Mouse (Mus musculus) myocyte (in vitro differentiated cells): ENCODE results near the gene Wdr25. TPM values are rescaled to one million over a fixed set of nuclear protein-coding genes. Genes with fewer than 3 reads are reported as not detected.
A peak's percentile ranks its signal among the peaks of the same experiment; 100 is the strongest.
"Not testable (repeated sequence)": the region's sequence is repeated elsewhere in the genome, so short reads cannot be mapped to it uniquely, and the experiment has no call there.

ENCODE experiments used
- H3K27me3 ChIP-seq: one replicate; pipeline ENCODE4 v1.6.1; 2011; ENCODE audit not compliant: control insufficient read depth, insufficient read depth, insufficient read length
- H3K36me3 ChIP-seq: one replicate; pipeline ENCODE4 v1.6.1; 2011; ENCODE audit not compliant: control insufficient read depth, insufficient read depth
- H3K4me2 ChIP-seq: one replicate; pipeline ENCODE4 v1.6.1; 2011; ENCODE audit warnings: low read depth, control low read depth
- H3K4me3 ChIP-seq: one replicate; pipeline ENCODE4 v1.5.1; 2011; ENCODE audit warnings: mild to moderate bottlenecking, control low read depth, moderate library complexity
- H3K79me2 ChIP-seq: one replicate; pipeline ENCODE4 v1.6.1; 2011; ENCODE audit not compliant: control insufficient read depth, insufficient read depth
- H3ac ChIP-seq: one replicate; pipeline ENCODE4 v1.6.1; 2011; ENCODE audit not compliant: control insufficient read depth, insufficient read length
- CEBPB ChIP-seq: IDR thresholded peaks from 2 replicates; pipeline ENCODE4 v1.6.1; 2011; ENCODE audit warnings: mild to moderate bottlenecking, moderate library complexity; ENCODE audit not compliant: poor library complexity, insufficient read depth, severe bottlenecking
- E2F4 ChIP-seq: IDR thresholded peaks from one replicate; pipeline ENCODE4 v1.6.1; 2011; ENCODE audit warnings: mild to moderate bottlenecking, control low read depth, moderate library complexity; ENCODE audit not compliant: insufficient read depth
- MAX ChIP-seq: IDR thresholded peaks from one replicate; pipeline ENCODE4 v1.6.1; 2011; ENCODE audit warnings: low read depth, mild to moderate bottlenecking, control low read depth
- MYOD1 ChIP-seq, 3 experiments: IDR thresholded peaks; one replicate each; pipeline ENCODE4 v1.6.1; 2011; ENCODE audit warnings: control low read depth in 2 of 3, low read depth in 2 of 3, mild to moderate bottlenecking in 2 of 3, moderate library complexity in 1 of 3; ENCODE audit not compliant: insufficient read length in 2 of 3, control insufficient read depth in 1 of 3
- MYOG ChIP-seq, 3 experiments: IDR thresholded peaks; one replicate each; pipeline ENCODE4 v1.6.1; 2011; ENCODE audit warnings: control low read depth in 2 of 3, low read depth in 2 of 3, mild to moderate bottlenecking in 2 of 3; ENCODE audit not compliant: insufficient read length in 2 of 3, control insufficient read depth in 1 of 3, insufficient read depth in 1 of 3
- POLR2A ChIP-seq: IDR thresholded peaks from one replicate; pipeline ENCODE4 v1.6.1; 2011; ENCODE audit warnings: low read depth, mild to moderate bottlenecking, control low read depth, moderate library complexity; ENCODE audit not compliant: insufficient read length
- POLR2AphosphoS2 ChIP-seq: IDR thresholded peaks from one replicate; pipeline ENCODE4 v1.6.1; 2011; ENCODE audit warnings: low read depth, control low read depth; ENCODE audit not compliant: insufficient read length
- REST ChIP-seq: IDR thresholded peaks from one replicate; pipeline ENCODE4 v1.6.1; 2011; ENCODE audit warnings: mild to moderate bottlenecking, control low read depth, moderate library complexity; ENCODE audit not compliant: insufficient read depth, insufficient read length
- SRF ChIP-seq: IDR thresholded peaks from one replicate; pipeline ENCODE4 v1.6.1; 2011; ENCODE audit warnings: low read depth; ENCODE audit not compliant: control insufficient read depth, insufficient read length
- TCF12 ChIP-seq: IDR thresholded peaks from one replicate; pipeline ENCODE4 v1.6.1; 2011; ENCODE audit warnings: mild to moderate bottlenecking, control low read depth; ENCODE audit not compliant: poor library complexity, insufficient read depth, severe bottlenecking
- TCF3 ChIP-seq: IDR thresholded peaks from one replicate; pipeline ENCODE4 v1.6.1; 2011; ENCODE audit warnings: low read depth, control low read depth; ENCODE audit not compliant: insufficient read length
- USF1 ChIP-seq: IDR thresholded peaks from one replicate; pipeline ENCODE4 v1.6.1; 2011; ENCODE audit warnings: low read depth, mild to moderate bottlenecking, control low read depth, moderate library complexity
- polyA plus RNA-seq: library from polyadenylated mRNA; unstranded; fragments of >200 nt; fragmentation: generic; extraction: Trizol; gene quantifications from one replicate; pipeline ENCODE4 v1.2.1, GENCODE M21; 2012; ENCODE audit warnings: missing spikeins

The Wdr25 gene
- polyA plus RNA-seq, result 14.0 TPM

DNA sequence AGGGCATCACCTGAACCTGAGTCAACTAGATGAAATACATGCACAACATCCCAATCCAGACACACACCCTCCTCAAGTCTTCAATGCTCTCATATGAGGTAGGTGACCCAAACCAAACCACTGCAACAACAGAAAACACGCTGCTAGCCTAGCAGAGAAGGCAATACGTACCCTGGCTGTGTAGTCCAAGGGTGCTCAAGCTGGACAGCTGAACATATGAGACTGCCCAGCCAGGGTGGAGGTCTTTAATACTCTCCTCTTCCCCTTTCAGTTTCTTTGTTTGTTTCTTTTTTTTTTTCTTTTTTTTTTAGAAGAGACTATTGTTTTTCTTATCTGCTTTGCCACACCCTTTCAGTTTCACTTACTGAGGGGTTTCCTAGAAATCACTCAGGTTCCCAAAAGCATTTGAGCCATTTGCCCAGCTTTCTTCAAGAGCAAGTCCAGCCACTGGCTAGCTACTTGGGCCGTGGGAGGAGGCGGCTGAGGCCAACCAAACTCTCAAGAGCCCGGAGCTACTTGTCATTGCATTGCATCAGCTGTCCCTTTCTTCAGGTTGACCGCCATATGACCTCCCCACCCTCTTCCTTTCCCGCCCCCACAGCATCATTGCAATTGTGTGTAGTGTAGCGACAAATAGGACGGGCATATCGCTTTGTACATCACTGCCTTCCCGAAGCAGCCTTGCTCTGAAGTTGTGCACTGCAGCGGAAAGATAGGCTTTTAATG lies at the start of gene Wdr25:
Gene Wdr25 (plus strand): TSS at position 643 of the 726 bp plus-strand sequence.
- Histone ChIP-seq H3K4me2 (peak within 1 kb of the TSS; percentile 97), H3K79me2 (peaks cover 59% of the 10 kb centered on the region), H3K4me3 (peak within 1 kb of the TSS; percentile 78), H3K36me3 (peaks cover 34% of the 10 kb centered on the region), H3ac (peak within 1 kb of the TSS; percentile 60), H3K27me3 (no peaks in the 10 kb centered on the region)
- TF ChIP-seq CEBPB, result peak; percentile 91
- TF ChIP-seq USF1, result no peak
- peak in 1 of 3 experiments; percentile 20 for TF ChIP-seq MYOD1 (IDR thresholded peaks at IDR 0.05; ENCODE audit: control insufficient read depth in 1 of 3, insufficient read length in 2 of 3, low read depth in 2 of 3)
- TF ChIP-seq POLR2AphosphoS2, result peak; percentile 61
- TF ChIP-seq SRF, result no peak
- TF ChIP-seq E2F4, result no peak
- peak; percentile 62 for TF ChIP-seq POLR2A
- TF ChIP-seq MYOG (IDR thresholded peaks at IDR 0.05; ENCODE audit: control insufficient read depth in 1 of 3, insufficient read depth in 1 of 3, insufficient read length in 2 of 3, low read depth in 2 of 3), result no peak
- no peak for TF ChIP-seq REST

- not testable (repeated sequence) for H3K27me3 ChIP-seq, H3K4me2 ChIP-seq, H3K36me3 ChIP-seq, H3K79me2 ChIP-seq, H3ac ChIP-seq, H3K4me3 ChIP-seq
Observed at GRCm38 (mm10) chr12:108848033-108848432, 45.4 kb upstream of the Wdr25 start.

DNA sequence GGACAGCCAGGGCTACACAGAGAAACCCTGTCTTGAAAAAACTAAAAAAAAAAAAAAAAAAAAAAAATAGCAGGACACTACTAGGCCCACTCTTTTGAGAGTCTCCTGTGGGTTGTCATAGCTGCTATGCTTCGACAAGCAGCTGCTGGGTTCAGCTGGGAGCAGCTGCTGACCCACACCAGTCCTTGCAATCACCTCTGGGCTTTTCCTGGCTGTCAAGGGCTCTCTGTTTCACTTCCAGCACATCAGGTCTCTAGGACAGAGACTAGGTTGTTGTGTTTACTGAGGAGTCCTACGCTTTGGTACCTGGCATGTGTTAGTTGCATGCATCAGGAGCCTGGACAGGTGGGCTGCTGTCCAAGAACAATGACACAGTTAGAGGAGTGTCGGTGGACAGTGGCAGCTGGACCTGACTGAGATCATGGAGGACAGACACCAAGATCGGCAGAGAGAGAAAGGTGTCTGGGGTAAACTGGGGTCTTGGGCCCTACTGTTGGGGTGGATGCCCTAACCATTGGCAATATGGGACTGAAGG lies 43.9 kb upstream of the Wdr25 start:
- H3K27me3 ChIP-seq, result no peaks in the 10 kb centered on the region
- TF ChIP-seq USF1, result no peak
- TF ChIP-seq MYOG (IDR thresholded peaks at IDR 0.05; ENCODE audit: control insufficient read depth in 1 of 3, insufficient read depth in 1 of 3, insufficient read length in 2 of 3, low read depth in 2 of 3), result peak in 1 of 3 experiments; percentile 8
- H3ac ChIP-seq, result no peak overlapping the region
- H3K79me2 ChIP-seq, result no peaks in the 10 kb centered on the region
- no peak overlapping the region for H3K4me3 ChIP-seq
- no peak overlapping the region for H3K4me2 ChIP-seq
- no peaks in the 10 kb centered on the region for H3K36me3 ChIP-seq

- H3K4me3 ChIP-seq, result no peak overlapping the region
- H3K27me3 ChIP-seq, result no peaks in the 10 kb centered on the region
- H3K4me2 ChIP-seq, result no peak overlapping the region
- no peaks in the 10 kb centered on the region for H3K36me3 ChIP-seq
- no peaks in the 10 kb centered on the region for H3K79me2 ChIP-seq
- TF ChIP-seq POLR2AphosphoS2 (no peak), MYOG (IDR thresholded peaks at IDR 0.05; ENCODE audit: control insufficient read depth in 1 of 3, insufficient read depth in 1 of 3, insufficient read length in 2 of 3, low read depth in 2 of 3) (no peak), REST (no peak), USF1 (no peak), CEBPB (no peak), TCF3 (no peak)
- no peak overlapping the region for H3ac ChIP-seq
Observed at GRCm38 (mm10) chr12:108850129-108850528, 43.3 kb upstream of the Wdr25 start.

GRCm38 (mm10) chr12:108850886-108851285 lies 42.5 kb upstream of the Wdr25 start:
- no peak overlapping the region for H3K4me2 ChIP-seq
- no peak overlapping the region for H3K4me3 ChIP-seq
- no peaks in the 10 kb centered on the region for H3K36me3 ChIP-seq
- TF ChIP-seq CEBPB (no peak), SRF (no peak), REST (no peak), POLR2A (no peak), MYOD1 (IDR thresholded peaks at IDR 0.05; ENCODE audit: control insufficient read depth in 1 of 3, insufficient read length in 2 of 3, low read depth in 2 of 3) (no peak), MYOG (IDR thresholded peaks at IDR 0.05; ENCODE audit: control insufficient read depth in 1 of 3, insufficient read depth in 1 of 3, insufficient read length in 2 of 3, low read depth in 2 of 3) (no peak), E2F4 (no peak), MAX (no peak), USF1 (no peak), POLR2AphosphoS2 (no peak)
- no peak overlapping the region for H3ac ChIP-seq
- H3K27me3 ChIP-seq, result no peaks in the 10 kb centered on the region
- H3K79me2 ChIP-seq, result no peaks in the 10 kb centered on the region

- no peak overlapping the region for H3K4me2 ChIP-seq
- no peak overlapping the region for H3ac ChIP-seq
- H3K79me2 ChIP-seq, result no peaks in the 10 kb centered on the region
- H3K27me3 ChIP-seq, result no peaks in the 10 kb centered on the region
- no peak for TF ChIP-seq REST
- TF ChIP-seq TCF12, result no peak
- TF ChIP-seq POLR2A, result no peak
- H3K4me3 ChIP-seq, result no peak overlapping the region
- no peaks in the 10 kb centered on the region for H3K36me3 ChIP-seq
Observed at GRCm38 (mm10) chr12:108852822-108853221, 40.6 kb upstream of the Wdr25 start.
